Mouse (Mus musculus): ENCODE data around the gene Slc44a2.

- TF ChIP-seq POLR2A (IDR thresholded peaks at IDR 0.05; ENCODE audit: borderline replicate concordance, insufficient read depth, low read length) (no peak), CTCF (IDR thresholded peaks at IDR 0.05; ENCODE audit: borderline replicate concordance, insufficient read depth, low read depth, low read length) (no peak)
Observed at GRCm38 (mm10) chr9:21403745-21404144, 83.2 kb downstream of the Slc44a2 start.

Measured in cerebellum, adult 2 months (tissue).